Mouse (Mus musculus): ENCODE data around the gene Clcnka.
A peak's percentile ranks its signal among the peaks of the same experiment; 100 is the strongest.

GRCm38 (mm10) chr4:141430997-141431396, 32.5 kb upstream of the Clcnka start:
- TF ChIP-seq POLR2A (IDR thresholded peaks at IDR 0.05; ENCODE audit: low read depth, low read length) (no peak), CTCF (IDR thresholded peaks at IDR 0.05; ENCODE audit: extremely low read depth, insufficient read depth, insufficient read length, insufficient replicate concordance) (peak; percentile 91; the same call in 1 of the 2 replicates)
